Mouse (Mus musculus) thymus, adult 2 months (tissue): ENCODE results near the gene Med25.

ENCODE experiments used
- CTCF ChIP-seq: fragments of 200-500 bp; IDR thresholded peaks from 2 replicates; pipeline ENCODE4 v1.5.1; 2012; ENCODE audit warnings: mild to moderate bottlenecking, control low read depth, low read length, moderate library complexity, borderline replicate concordance; ENCODE audit not compliant: control insufficient read depth, poor library complexity, insufficient read depth; ENCODE audit errors: extremely low read depth
- POLR2A ChIP-seq: fragments of 200-500 bp; IDR thresholded peaks from 2 replicates; pipeline ENCODE4 v1.6.1; 2012; ENCODE audit warnings: mild to moderate bottlenecking, low read length, control low read depth, moderate library complexity; ENCODE audit not compliant: control insufficient read depth, poor library complexity, insufficient read depth; ENCODE audit errors: extremely low read depth

GRCm38 (mm10) chr7:44848561-44849415 is 43.7 kb downstream of the Med25 start, which contains the start of the genes Akt1s1 and Tbc1d17:
- peak; percentile 46; the same call in 1 of the 2 replicates for TF ChIP-seq CTCF
- no peak for TF ChIP-seq POLR2A
